Mouse (Mus musculus) intestine, postnatal 0 days (tissue): ENCODE measurements around the gene Gm28374. TPM values are rescaled to one million over a fixed set of nuclear protein-coding genes. Genes with fewer than 3 reads are reported as not detected.
"Not testable (repeated sequence)": the region's sequence is repeated elsewhere in the genome, so short reads cannot be mapped to it uniquely, and the experiment has no call there.

Source experiments
- ATAC-seq: fragments of 200-750 bp; cut with Nextera tagmentation; 2 replicates; pipeline ENCODE4 v1.8.0; 2017; ENCODE audit warnings: mild to moderate bottlenecking, moderate TSS enrichment, moderate library complexity
- H3K27ac ChIP-seq: fragments of 300-500 bp; sonication (generic); 2 replicates; pipeline ENCODE4 v1.5.1; 2014; ENCODE audit warnings: mild to moderate bottlenecking, low read depth, low read length, moderate library complexity
- H3K27me3 ChIP-seq: fragments of 300-500 bp; sonication (generic); replicated peaks from 2 replicates; pipeline ENCODE4 v1.6.1; 2014; ENCODE audit warnings: low read length, mixed read lengths; ENCODE audit not compliant: control insufficient read depth, insufficient read depth
- H3K36me3 ChIP-seq: fragments of 300-500 bp; sonication (generic); 2 replicates; pipeline ENCODE4 v1.6.1; 2014; ENCODE audit warnings: mild to moderate bottlenecking, moderate library complexity; ENCODE audit not compliant: control insufficient read depth, insufficient read depth
- H3K4me1 ChIP-seq: fragments of 300-500 bp; sonication (generic); replicated peaks from 2 replicates; pipeline ENCODE4 v1.6.1; 2014; ENCODE audit warnings: antibody characterized with exemption, low read length, mixed read lengths; ENCODE audit not compliant: control insufficient read depth, insufficient read depth
- H3K4me2 ChIP-seq: fragments of 300-500 bp; sonication (generic); replicated peaks from 2 replicates; pipeline ENCODE4 v1.6.1; 2014; ENCODE audit warnings: low read depth, mild to moderate bottlenecking, moderate library complexity
- H3K4me3 ChIP-seq: fragments of 300-500 bp; sonication (generic); 2 replicates; pipeline ENCODE4 v1.5.1; 2014; ENCODE audit warnings: low read depth, low read length
- H3K9ac ChIP-seq: fragments of 300-500 bp; sonication (generic); 2 replicates; pipeline ENCODE4 v1.6.1; 2014; ENCODE audit warnings: mild to moderate bottlenecking, low read depth, low read length
- H3K9me3 ChIP-seq: fragments of 300-500 bp; sonication (generic); 2 replicates; pipeline ENCODE4 v1.6.1; 2016; ENCODE audit warnings: mixed run types; ENCODE audit not compliant: control insufficient read depth
- CTCF ChIP-seq: sonication (generic); IDR thresholded peaks from 2 replicates; pipeline ENCODE4 v1.5.1; 2016; ENCODE audit warnings: low read depth, mild to moderate bottlenecking, control low read depth, antibody characterized with exemption, moderate library complexity
- WGBS: fragments of 180-500 bp; shearing (Covaris S2); extraction: QIAGEN DNeasy Blood & Tissue Kit; methylation state at CpG from one replicate; pipeline ENCODE4 v1.1.7; 2014; 5-methylcytosine and 5-hydroxymethylcytosine counted together
- polyA plus RNA-seq: library from polyadenylated mRNA; unstranded; fragments of >200 nt; fragmentation: Nextera tagmentation; extraction: Ambion mirVana; gene quantifications from 2 replicates; pipeline ENCODE4 v1.2.1, GENCODE M21; 2015

Gm28374 gene
- polyA plus RNA-seq: 0.43 and 0.47 TPM in 2 replicates

GRCm38 (mm10) chr19:6082156-6082555 lies at the start of gene Gm28374:
TSS of gene Gm28374 (minus strand) at chr19:6082256.
- no peak for TF ChIP-seq CTCF
- Histone ChIP-seq H3K27ac (no peak within 1 kb of the TSS), H3K4me1 (no peaks in the 10 kb centered on the region; the same call in 1 of the 2 replicates), H3K36me3 (peaks cover 30% of the 10 kb centered on the region), H3K4me3 (no peak within 1 kb of the TSS), H3K9me3 (no peaks in the 10 kb centered on the region), H3K9ac (no peak within 1 kb of the TSS), H3K27me3 (no peaks in the 10 kb centered on the region), H3K4me2 (no peak within 1 kb of the TSS)
- 89% methylated on average over 9 of the region's 9 CpGs for WGBS
- no peak for ATAC-seq

GRCm38 (mm10) chr19:6130414-6131128 lies 48.5 kb upstream of the Gm28374 start:
- not testable (repeated sequence) for H3K27me3 ChIP-seq, H3K27ac ChIP-seq, H3K4me2 ChIP-seq, H3K4me3 ChIP-seq, H3K36me3 ChIP-seq, H3K9ac ChIP-seq, ATAC-seq, H3K4me1 ChIP-seq, H3K9me3 ChIP-seq
- 73% methylated on average over 7 of the region's 7 CpGs for WGBS

GRCm38 (mm10) chr19:6127760-6128341 lies 45.8 kb upstream of the Gm28374 start, which contains the start of gene Snx15:
TSS of gene Snx15 (minus strand) at chr19:6128304.
- ATAC-seq: peak; percentile 91
- Histone ChIP-seq H3K9me3 (no peaks in the 10 kb centered on the region), H3K27me3 (no peaks in the 10 kb centered on the region), H3K4me2 (peak within 1 kb of the TSS; percentile 69), H3K9ac (peak within 1 kb of the TSS; percentile 51; the same call in 1 of the 2 replicates), H3K27ac (peak within 1 kb of the TSS; percentile 94), H3K4me1 (no peaks in the 10 kb centered on the region), H3K4me3 (peak within 1 kb of the TSS; percentile 42), H3K36me3 (no peaks in the 10 kb centered on the region)
- no peak for TF ChIP-seq CTCF
- WGBS: under 1% methylated on average over 32 of the region's 32 CpGs

- H3K9me3 ChIP-seq: no peaks in the 10 kb centered on the region
- WGBS: 58% methylated on average over 10 of the region's 10 CpGs
- peak overlapping the region; percentile 42 for H3K4me3 ChIP-seq
- no peak overlapping the region for H3K9ac ChIP-seq
- peak overlapping the region; percentile 94; the same call in 1 of the 2 replicates for H3K27ac ChIP-seq
- no peaks in the 10 kb centered on the region for H3K27me3 ChIP-seq
- ATAC-seq: no peak
- H3K4me1 ChIP-seq: no peaks in the 10 kb centered on the region
- H3K4me2 ChIP-seq: peak overlapping the region; percentile 69
- no peaks in the 10 kb centered on the region for H3K36me3 ChIP-seq
- TF ChIP-seq CTCF: no peak
These were observed 44.9 kb upstream of the Gm28374 start for GRCm38 (mm10) chr19:6126789-6127580.

GRCm38 (mm10) chr19:6126289-6126688 lies 44.2 kb upstream of the Gm28374 start:
- Histone ChIP-seq H3K9me3 (no peaks in the 10 kb centered on the region), H3K36me3 (no peaks in the 10 kb centered on the region), H3K27ac (no peak overlapping the region), H3K4me3 (no peak overlapping the region), H3K4me2 (no peak overlapping the region), H3K27me3 (no peaks in the 10 kb centered on the region), H3K9ac (no peak overlapping the region), H3K4me1 (no peaks in the 10 kb centered on the region)
- peak; percentile 85 for TF ChIP-seq CTCF
- 27% methylated on average over 4 of the region's 4 CpGs for WGBS
- ATAC-seq: no peak

GRCm38 (mm10) chr19:6124898-6125297 lies 42.8 kb upstream of the Gm28374 start:
- Histone ChIP-seq H3K9me3 (no peaks in the 10 kb centered on the region), H3K4me2 (no peak overlapping the region), H3K4me3 (no peak overlapping the region), H3K27me3 (no peaks in the 10 kb centered on the region), H3K36me3 (no peaks in the 10 kb centered on the region), H3K27ac (no peak overlapping the region), H3K9ac (no peak overlapping the region), H3K4me1 (no peaks in the 10 kb centered on the region)
- ATAC-seq: no peak
- TF ChIP-seq CTCF: no peak
- WGBS: 75% methylated on average over 2 of the region's 2 CpGs
